Mouse (Mus musculus) neural tube, embryonic 11.5 days (tissue): ENCODE measurements at regions not wholly inside any gene's neighbourhood (a gene's known extent, or its start where the extent isn't known, plus 50 kb on each side); places are given as distances from the start of the nearest gene placed in this dataset.

Experiments used
- ATAC-seq: fragments of 200-750 bp; cut with Nextera tagmentation; 2 replicates; pipeline ENCODE4 v1.8.0; 2017; ENCODE audit warnings: moderate number of reproducible peaks, mild to moderate bottlenecking, moderate TSS enrichment, moderate library complexity; ENCODE audit not compliant: insufficient read depth, low FRiP score, low TSS enrichment
- DNase-seq: peaks from one replicate; pipeline ENCODE4 v3.0.0-alpha.2; 2015; ENCODE audit warnings: low spot score
- H3K27ac ChIP-seq: fragments of 300-500 bp; sonication (generic); 2 replicates; pipeline ENCODE4 v1.5.1; 2014; ENCODE audit warnings: low read depth, mild to moderate bottlenecking, low read length
- H3K27me3 ChIP-seq: fragments of 300-500 bp; sonication (generic); 2 replicates; pipeline ENCODE4 v1.6.1; 2014; ENCODE audit warnings: mild to moderate bottlenecking, low read length, mixed read lengths; ENCODE audit not compliant: control insufficient read depth, insufficient read depth
- H3K36me3 ChIP-seq: fragments of 300-500 bp; sonication (generic); 2 replicates; pipeline ENCODE4 v1.6.1; 2014; ENCODE audit warnings: mild to moderate bottlenecking, low read length, moderate library complexity, mixed read lengths; ENCODE audit not compliant: control insufficient read depth, insufficient read depth
- H3K4me1 ChIP-seq: fragments of 300-500 bp; sonication (generic); 2 replicates; pipeline ENCODE4 v1.6.1; 2014; ENCODE audit warnings: low read length, mixed read lengths; ENCODE audit not compliant: control insufficient read depth, insufficient read depth
- H3K4me2 ChIP-seq: fragments of 300-500 bp; sonication (generic); 2 replicates; pipeline ENCODE4 v1.6.1; 2014; ENCODE audit warnings: low read depth, mild to moderate bottlenecking, moderate library complexity
- H3K4me3 ChIP-seq: fragments of 300-500 bp; sonication (generic); 2 replicates; pipeline ENCODE4 v1.5.1; 2014; ENCODE audit warnings: low read depth, low read length
- H3K9ac ChIP-seq: fragments of 300-500 bp; sonication (generic); 2 replicates; pipeline ENCODE4 v1.6.1; 2014; ENCODE audit warnings: mild to moderate bottlenecking, low read length
- H3K9me3 ChIP-seq: fragments of 300-500 bp; sonication (generic); 2 replicates; pipeline ENCODE4 v1.6.1; 2016; ENCODE audit warnings: low read length; ENCODE audit not compliant: control insufficient read depth
- WGBS: fragments of 180-500 bp; shearing (Covaris S2); extraction: QIAGEN DNeasy Blood & Tissue Kit; methylation state at CpG from one replicate; pipeline ENCODE4 v1.1.7; 2014; 5-methylcytosine and 5-hydroxymethylcytosine counted together

DNA sequence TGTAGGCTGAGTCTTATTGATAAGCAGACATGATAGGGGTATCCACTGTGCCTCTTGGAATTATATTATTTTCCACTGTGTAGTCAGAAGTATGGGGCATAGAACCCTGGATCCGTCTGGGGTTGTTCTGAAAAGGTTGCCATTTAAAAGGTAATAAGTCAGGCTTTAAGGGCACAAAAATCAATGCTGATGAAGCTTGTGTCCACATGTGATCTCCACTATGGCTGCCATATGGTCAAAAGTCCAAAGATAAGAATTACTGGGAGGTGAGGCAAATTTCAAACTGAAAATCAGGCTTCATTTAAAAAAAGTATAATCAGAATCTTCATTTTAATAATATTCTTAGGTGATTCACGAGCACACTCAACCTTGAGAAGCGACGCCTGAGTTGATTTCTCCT is 760.2 kb downstream of the Inhba start:
- H3K9ac ChIP-seq = no peak overlapping the region
- H3K4me1 ChIP-seq = no peaks in the 10 kb centered on the region
- no peaks in the 10 kb centered on the region for H3K36me3 ChIP-seq
- H3K4me2 ChIP-seq = no peak overlapping the region
- DNase-seq = no peak
- no peak overlapping the region for H3K4me3 ChIP-seq
- ATAC-seq = no peak
- no peaks in the 10 kb centered on the region for H3K27me3 ChIP-seq
- WGBS = 89% methylated on average over 4 of the region's 4 CpGs
- no peaks in the 10 kb centered on the region for H3K9me3 ChIP-seq
- H3K27ac ChIP-seq = no peak overlapping the region

GRCm38 (mm10) chr13:16805560-16805959 is 793.9 kb downstream of the Inhba start:
- Histone ChIP-seq H3K9me3 (no peaks in the 10 kb centered on the region), H3K36me3 (no peaks in the 10 kb centered on the region), H3K4me1 (no peaks in the 10 kb centered on the region), H3K4me3 (no peak overlapping the region), H3K4me2 (no peak overlapping the region), H3K27ac (no peak overlapping the region), H3K9ac (no peak overlapping the region), H3K27me3 (no peaks in the 10 kb centered on the region)
- no peak for DNase-seq
- 65% methylated on average over 3 of the region's 3 CpGs for WGBS
- no peak for ATAC-seq
